Mouse (Mus musculus) heart, embryonic 11.5 days (tissue): Measurements from ENCODE around the gene Casp9. TPM values are rescaled to one million over a fixed set of nuclear protein-coding genes. Genes with fewer than 3 reads are reported as not detected.

Experiments used
- ATAC-seq: fragments of 200-750 bp; cut with Nextera tagmentation; replicated peaks from 2 replicates; pipeline ENCODE4 v1.8.0; 2017; ENCODE audit warnings: moderate library complexity; ENCODE audit not compliant: insufficient number of reproducible peaks, low FRiP score, low TSS enrichment
- H3K27ac ChIP-seq: fragments of 300-500 bp; sonication (generic); 2 replicates; pipeline ENCODE4 v1.5.1; 2014; ENCODE audit warnings: mild to moderate bottlenecking, low read depth, low read length
- H3K27me3 ChIP-seq: fragments of 300-500 bp; sonication (generic); 2 replicates; pipeline ENCODE4 v1.6.1; 2014; ENCODE audit warnings: mild to moderate bottlenecking, low read length, mixed read lengths; ENCODE audit not compliant: control insufficient read depth, insufficient read depth
- H3K36me3 ChIP-seq: fragments of 300-500 bp; sonication (generic); 2 replicates; pipeline ENCODE4 v1.6.1; 2014; ENCODE audit warnings: mild to moderate bottlenecking, low read length, moderate library complexity, mixed read lengths; ENCODE audit not compliant: control insufficient read depth, insufficient read depth
- H3K4me1 ChIP-seq: fragments of 300-500 bp; sonication (generic); 2 replicates; pipeline ENCODE4 v1.6.1; 2014; ENCODE audit warnings: low read length; ENCODE audit not compliant: control insufficient read depth, insufficient read depth
- H3K4me2 ChIP-seq: fragments of 300-500 bp; sonication (generic); 2 replicates; pipeline ENCODE4 v1.6.1; 2014; ENCODE audit warnings: mild to moderate bottlenecking, moderate library complexity
- H3K4me3 ChIP-seq: fragments of 300-500 bp; sonication (generic); 2 replicates; pipeline ENCODE4 v1.5.1; 2014; ENCODE audit warnings: low read depth, low read length
- H3K9ac ChIP-seq: fragments of 300-500 bp; sonication (generic); 2 replicates; pipeline ENCODE4 v1.6.1; 2014; ENCODE audit warnings: mild to moderate bottlenecking, low read depth, low read length, moderate library complexity
- H3K9me3 ChIP-seq: fragments of 300-500 bp; sonication (generic); replicated peaks from 2 replicates; pipeline ENCODE4 v1.6.1; 2016; ENCODE audit warnings: low read length; ENCODE audit not compliant: control insufficient read depth
- WGBS: fragments of 180-500 bp; shearing (Covaris S2); extraction: QIAGEN DNeasy Blood & Tissue Kit; methylation state at CpG from one replicate; pipeline ENCODE4 v1.1.7; 2014; ENCODE audit not compliant: insufficient replicate concordance; 5-methylcytosine and 5-hydroxymethylcytosine counted together
- polyA plus RNA-seq: library from polyadenylated mRNA; unstranded; fragments of >200 nt; fragmentation: Nextera tagmentation; extraction: Ambion mirVana; gene quantifications from 2 replicates; pipeline ENCODE4 v1.2.1, GENCODE M21; 2014

Casp9 gene
- polyA plus RNA-seq, 1 experiment from 2014 or later, result 15.4 TPM

- no peaks in the 10 kb centered on the region for H3K27me3 ChIP-seq
- no peaks in the 10 kb centered on the region for H3K9me3 ChIP-seq
- no peak for ATAC-seq
- peaks cover 5% of the 10 kb centered on the region for H3K36me3 ChIP-seq
- no peak overlapping the region for H3K27ac ChIP-seq
- no peak overlapping the region for H3K4me2 ChIP-seq
- H3K4me1 ChIP-seq, result peaks cover 8% of the 10 kb centered on the region
- 80% methylated on average over 7 of the region's 7 CpGs for WGBS
- no peak overlapping the region for H3K9ac ChIP-seq
- H3K4me3 ChIP-seq, result no peak overlapping the region
Measured at GRCm38 (mm10) chr4:141796356-141796755, 2.9 kb downstream of the Casp9 start.

DNA sequence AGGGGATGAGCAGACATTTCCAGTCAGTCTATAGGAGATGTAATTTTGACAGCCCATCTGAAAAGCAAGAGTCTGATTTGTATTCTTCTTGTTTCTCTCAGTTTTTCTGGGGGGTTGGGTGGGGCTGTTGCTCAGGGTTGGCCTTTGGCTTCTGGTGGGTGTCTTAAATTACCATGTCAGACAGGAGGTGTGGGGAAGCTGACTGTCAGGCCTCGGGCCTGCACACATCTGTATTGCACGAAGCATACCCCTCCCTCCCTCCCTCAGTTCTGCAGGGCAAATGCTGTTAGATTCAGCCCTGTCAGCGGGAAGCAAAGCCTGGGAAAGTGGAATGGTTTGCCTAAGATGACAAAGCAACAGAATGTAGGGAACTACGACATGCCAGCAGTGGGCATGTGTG, 3.5 kb downstream of the Casp9 start:
- H3K4me3 ChIP-seq, result no peak overlapping the region
- no peak overlapping the region for H3K9ac ChIP-seq
- H3K27me3 ChIP-seq, result no peaks in the 10 kb centered on the region
- H3K27ac ChIP-seq, result no peak overlapping the region
- ATAC-seq, result no peak
- peaks cover 5% of the 10 kb centered on the region for H3K36me3 ChIP-seq
- H3K4me1 ChIP-seq, result peaks cover 8% of the 10 kb centered on the region
- H3K9me3 ChIP-seq, result no peaks in the 10 kb centered on the region
- no peak overlapping the region for H3K4me2 ChIP-seq
- 85% methylated on average over 4 of the region's 4 CpGs for WGBS

- no peak overlapping the region for H3K4me2 ChIP-seq
- H3K36me3 ChIP-seq, result peaks cover 5% of the 10 kb centered on the region
Measured at GRCm38 (mm10) chr4:141797545-141797944, 4.1 kb downstream of the Casp9 start.

DNA sequence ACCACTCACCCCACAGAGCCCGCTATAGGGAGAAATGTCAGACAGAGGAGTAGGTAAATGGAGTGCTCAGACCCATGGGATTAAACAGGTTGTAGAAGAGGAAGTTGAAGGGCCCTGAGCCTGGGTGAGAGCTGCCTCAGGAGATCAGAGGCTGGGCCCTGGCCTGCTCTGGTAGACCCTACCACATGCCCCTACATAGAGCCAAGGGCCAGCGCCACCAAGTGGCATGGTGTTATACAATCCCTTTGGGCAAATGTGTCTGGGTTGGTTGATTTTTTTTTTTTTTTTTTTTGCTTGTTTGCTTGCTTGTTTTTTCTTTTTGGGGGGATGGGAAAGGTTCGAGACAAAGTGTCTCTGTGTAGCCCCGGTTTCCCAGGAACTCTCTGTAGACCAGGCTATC, 10.7 kb downstream of the Casp9 start:
- no peak overlapping the region for H3K9ac ChIP-seq
- H3K27ac ChIP-seq, result no peak overlapping the region
- H3K36me3 ChIP-seq, result peaks cover 31% of the 10 kb centered on the region
- H3K4me3 ChIP-seq, result no peak overlapping the region
- ATAC-seq, result no peak
- no peaks in the 10 kb centered on the region for H3K9me3 ChIP-seq
- WGBS, result 82% methylated on average over 4 of the region's 4 CpGs
- no peaks in the 10 kb centered on the region for H3K4me1 ChIP-seq
- H3K4me2 ChIP-seq, result no peak overlapping the region
- no peaks in the 10 kb centered on the region for H3K27me3 ChIP-seq

More at GRCm38 (mm10) chr4:141797545-141797944, 4.1 kb downstream of the Casp9 start:
- H3K27me3 ChIP-seq, result no peaks in the 10 kb centered on the region
- 84% methylated on average over 5 of the region's 5 CpGs for WGBS
- ATAC-seq, result no peak
- no peak overlapping the region for H3K9ac ChIP-seq
- H3K4me3 ChIP-seq, result no peak overlapping the region
- no peak overlapping the region for H3K27ac ChIP-seq
- peaks cover 8% of the 10 kb centered on the region for H3K4me1 ChIP-seq
- H3K9me3 ChIP-seq, result no peaks in the 10 kb centered on the region

GRCm38 (mm10) chr4:141805886-141806285, 12.5 kb downstream of the Casp9 start:
- Histone ChIP-seq H3K4me2 (no peak overlapping the region), H3K27ac (no peak overlapping the region), H3K4me3 (no peak overlapping the region), H3K9ac (no peak overlapping the region), H3K36me3 (peaks cover 39% of the 10 kb centered on the region), H3K27me3 (no peaks in the 10 kb centered on the region), H3K9me3 (no peaks in the 10 kb centered on the region), H3K4me1 (no peaks in the 10 kb centered on the region)
- no peak for ATAC-seq
- 91% methylated on average over 8 of the region's 8 CpGs for WGBS

- Histone ChIP-seq H3K27me3 (no peaks in the 10 kb centered on the region), H3K4me2 (no peak overlapping the region), H3K27ac (no peak overlapping the region), H3K4me3 (no peak overlapping the region), H3K9ac (no peak overlapping the region), H3K9me3 (no peaks in the 10 kb centered on the region), H3K4me1 (no peaks in the 10 kb centered on the region), H3K36me3 (peaks cover 43% of the 10 kb centered on the region)
- WGBS, result 75% methylated on average over 8 of the region's 8 CpGs
- ATAC-seq, result no peak
Measured at GRCm38 (mm10) chr4:141809850-141810464, 16.5 kb downstream of the Casp9 start.

DNA sequence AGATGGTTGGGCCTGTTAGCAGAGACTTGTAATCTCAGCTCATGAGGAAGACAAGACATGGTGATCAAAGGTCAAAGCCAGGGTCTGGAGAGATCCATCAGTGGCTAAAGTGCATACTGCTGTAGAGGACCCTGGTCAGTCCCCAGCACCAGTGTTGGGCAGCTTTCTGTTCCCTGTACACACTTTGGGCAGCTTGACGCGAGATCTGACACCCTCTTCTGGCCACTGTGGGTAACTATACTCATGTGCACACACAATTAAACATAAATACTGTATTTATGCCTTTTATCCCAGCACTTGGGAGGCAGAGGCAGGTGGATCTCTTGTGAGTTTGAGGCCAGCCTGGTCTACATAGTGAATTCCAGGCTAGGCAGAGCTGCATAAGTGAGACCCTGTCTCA, 17.6 kb downstream of the Casp9 start:
- ATAC-seq, result no peak
- WGBS, result 93% methylated on average over 2 of the region's 2 CpGs
- H3K4me2 ChIP-seq, result no peak overlapping the region
- H3K9me3 ChIP-seq, result no peaks in the 10 kb centered on the region
- no peaks in the 10 kb centered on the region for H3K27me3 ChIP-seq
- no peaks in the 10 kb centered on the region for H3K4me1 ChIP-seq
- H3K27ac ChIP-seq, result no peak overlapping the region
- peaks cover 34% of the 10 kb centered on the region for H3K36me3 ChIP-seq
- H3K9ac ChIP-seq, result no peak overlapping the region
- H3K4me3 ChIP-seq, result no peak overlapping the region

GRCm38 (mm10) chr4:141811375-141811774, 18.0 kb downstream of the Casp9 start:
- H3K4me1 ChIP-seq, result no peaks in the 10 kb centered on the region
- no peak overlapping the region for H3K4me3 ChIP-seq
- H3K27me3 ChIP-seq, result no peaks in the 10 kb centered on the region
- peaks cover 31% of the 10 kb centered on the region for H3K36me3 ChIP-seq
- no peak overlapping the region for H3K9ac ChIP-seq
- no peaks in the 10 kb centered on the region for H3K9me3 ChIP-seq
- no peak overlapping the region for H3K4me2 ChIP-seq
- no peak overlapping the region for H3K27ac ChIP-seq
- ATAC-seq, result no peak
- 93% methylated on average over 7 of the region's 7 CpGs for WGBS

DNA sequence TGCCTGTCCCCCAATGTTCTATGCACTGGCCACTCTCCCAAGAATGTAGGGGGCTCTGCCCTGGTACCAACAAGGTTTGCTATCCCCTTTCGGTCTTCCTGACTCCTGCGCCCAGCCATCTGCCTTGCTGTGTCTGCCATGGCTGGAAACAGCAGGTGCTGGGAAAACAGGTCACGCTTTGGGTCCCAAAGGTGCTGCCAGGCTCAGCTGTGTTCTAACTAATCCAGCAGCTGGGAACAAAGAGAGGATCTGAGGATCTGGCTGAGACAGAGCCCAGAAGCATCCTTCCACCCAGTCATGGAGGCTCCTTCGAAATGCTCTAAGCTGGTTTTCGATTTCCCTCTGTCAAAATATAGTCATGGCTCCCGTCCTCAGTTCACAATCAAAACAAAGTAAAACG, 22.9 kb downstream of the Casp9 start:
- ATAC-seq, result no peak
- Histone ChIP-seq H3K9me3 (no peaks in the 10 kb centered on the region), H3K4me3 (no peak overlapping the region), H3K4me2 (no peak overlapping the region), H3K27me3 (no peaks in the 10 kb centered on the region), H3K9ac (no peak overlapping the region), H3K27ac (no peak overlapping the region), H3K4me1 (no peaks in the 10 kb centered on the region), H3K36me3 (peaks cover 8% of the 10 kb centered on the region)
- 83% methylated on average over 7 of the region's 7 CpGs for WGBS
